Mouse (Mus musculus): Measurements from ENCODE around the gene Lcat.

The Lcat gene

DNA sequence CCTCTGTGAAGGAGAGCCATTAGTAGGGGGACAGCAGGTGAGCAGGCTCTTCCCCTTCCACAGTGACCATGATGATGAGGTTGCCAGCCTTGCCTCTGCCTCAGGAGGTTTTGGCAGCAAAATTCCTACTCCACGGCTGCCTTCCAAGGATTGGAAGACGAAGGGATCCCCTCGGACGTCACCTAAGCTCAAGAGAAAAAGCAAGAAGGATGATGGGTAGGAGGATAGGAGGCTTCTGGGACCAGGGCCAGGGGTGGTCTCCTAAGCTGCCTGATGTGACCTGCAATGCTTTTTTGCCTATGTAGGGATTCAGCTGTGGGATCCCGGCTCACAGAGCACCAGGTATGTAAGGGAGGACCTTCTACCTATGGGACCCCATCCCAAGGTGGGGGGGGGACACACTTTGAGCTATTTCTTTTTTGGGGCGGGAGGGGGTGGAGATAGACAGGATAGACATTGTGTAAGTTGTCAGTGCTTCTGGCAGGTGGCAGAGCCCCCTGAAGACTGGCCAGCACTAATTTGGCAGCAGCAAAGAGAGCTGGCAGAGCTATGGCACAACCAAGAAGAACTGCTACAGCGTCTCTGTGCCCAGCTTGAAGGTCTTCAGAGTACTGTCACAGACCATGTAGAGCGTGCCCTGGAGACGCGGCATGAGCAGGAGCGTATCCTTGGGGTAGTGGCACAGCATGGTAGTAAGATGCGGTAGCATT, 53.3 kb downstream of the Lcat start:
- DNase-seq (ENCODE audit: low read depth, low spot score) = no peak
